Mouse (Mus musculus): ENCODE measurements at regions not wholly inside any gene's neighbourhood (a gene's known extent, or its start where the extent isn't known, plus 50 kb on each side); places are given as distances from the start of the nearest gene placed in this dataset.

DNA sequence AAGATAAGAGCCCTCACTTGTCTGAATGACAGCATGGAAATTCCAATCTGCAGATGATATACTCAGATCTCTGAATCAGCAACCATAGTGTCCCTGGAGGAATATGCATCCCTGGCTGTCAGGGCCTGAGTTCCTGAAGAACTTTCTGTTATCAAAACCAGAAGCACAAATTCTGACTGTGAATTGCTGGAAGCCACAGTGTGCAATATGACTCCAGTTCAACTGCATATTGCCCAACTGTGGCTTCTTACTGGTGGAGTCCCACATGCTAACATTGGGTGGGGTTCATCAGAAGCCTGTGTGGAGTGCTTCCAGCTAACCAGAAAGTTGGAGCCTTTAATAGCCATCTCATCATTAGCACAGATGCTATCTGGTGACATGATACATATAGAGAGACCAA lies 103.6 kb downstream of the Cops8 start:
- H3K36me3 ChIP-seq (ENCODE audit: control insufficient read depth, insufficient read depth, low read length) = no peaks in the 10 kb centered on the region
- H3K4me2 ChIP-seq = no peak overlapping the region
- H3K9me3 ChIP-seq (replicated peaks; ENCODE audit: control insufficient read depth, low read length) = no peaks in the 10 kb centered on the region
- H3K4me3 ChIP-seq (ENCODE audit: low read depth, low read length) = no peak overlapping the region
- no peak for ATAC-seq (replicated peaks; ENCODE audit: insufficient number of reproducible peaks, low FRiP score, low TSS enrichment)
- H3K4me1 ChIP-seq (ENCODE audit: control insufficient read depth, insufficient read depth, low read length) = no peaks in the 10 kb centered on the region
- no peak overlapping the region for H3K27ac ChIP-seq (ENCODE audit: low read depth, low read length)
- H3K27me3 ChIP-seq (ENCODE audit: control insufficient read depth, insufficient read depth, low read length) = no peaks in the 10 kb centered on the region
- H3K9ac ChIP-seq (ENCODE audit: low read depth, low read length) = no peak overlapping the region

DNA sequence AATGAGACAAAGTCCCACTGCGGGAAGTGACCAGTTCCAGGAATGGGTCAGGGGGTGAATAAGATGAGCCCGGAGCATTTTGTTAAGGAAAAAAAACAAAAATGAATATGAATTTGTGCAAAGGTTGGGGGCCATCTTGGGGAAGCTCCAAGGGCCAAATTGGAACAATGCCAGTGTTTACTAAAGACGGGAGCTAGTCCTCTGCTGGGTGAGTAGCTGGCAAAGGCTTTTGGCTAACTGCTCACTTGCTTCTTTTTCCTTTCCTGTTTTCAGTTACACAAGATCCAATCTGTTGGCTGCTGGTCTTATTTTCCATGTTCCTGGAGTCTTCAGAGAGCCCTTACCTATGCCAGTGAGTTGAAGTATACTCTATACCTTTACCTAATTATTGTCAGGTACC lies 107.0 kb downstream of the Cops8 start:
- no peak for ATAC-seq (replicated peaks; ENCODE audit: insufficient number of reproducible peaks, low FRiP score, low TSS enrichment)
- Histone ChIP-seq H3K4me1 (ENCODE audit: control insufficient read depth, insufficient read depth, low read length) (no peaks in the 10 kb centered on the region), H3K27ac (ENCODE audit: low read depth, low read length) (no peak overlapping the region), H3K9ac (ENCODE audit: low read depth, low read length) (no peak overlapping the region), H3K36me3 (ENCODE audit: control insufficient read depth, insufficient read depth, low read length) (no peaks in the 10 kb centered on the region), H3K9me3 (replicated peaks; ENCODE audit: control insufficient read depth, low read length) (no peaks in the 10 kb centered on the region), H3K4me3 (ENCODE audit: low read depth, low read length) (no peak overlapping the region), H3K4me2 (no peak overlapping the region), H3K27me3 (ENCODE audit: control insufficient read depth, insufficient read depth, low read length) (no peaks in the 10 kb centered on the region)
- WGBS (ENCODE audit: insufficient replicate concordance) = 90% methylated on average over 3 of the region's 3 CpGs

DNA sequence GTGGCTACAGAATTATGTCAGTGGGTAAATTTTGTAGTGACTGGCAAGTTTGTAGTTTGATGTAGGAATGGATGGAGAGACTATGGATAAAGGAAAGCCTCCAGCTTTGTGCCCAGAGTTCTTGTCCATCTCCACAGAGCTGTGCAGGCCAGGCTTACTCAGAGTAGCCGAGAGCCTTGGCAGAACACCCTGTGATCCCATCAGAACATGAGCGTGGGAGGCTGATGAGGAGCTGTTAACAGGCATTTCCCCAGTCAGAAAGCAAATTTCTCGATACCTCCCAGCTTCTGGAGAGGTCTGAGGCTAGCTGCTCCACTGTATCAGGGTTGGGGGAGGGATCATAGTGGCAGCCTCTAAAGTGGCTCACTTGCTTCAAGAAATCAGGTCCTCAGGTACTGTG lies 107.8 kb downstream of the Cops8 start:
- H3K4me2 ChIP-seq = no peak overlapping the region
- WGBS (ENCODE audit: insufficient replicate concordance) = 61% methylated on average over 3 of the region's 3 CpGs
- ATAC-seq (replicated peaks; ENCODE audit: insufficient number of reproducible peaks, low FRiP score, low TSS enrichment) = no peak
- H3K36me3 ChIP-seq (ENCODE audit: control insufficient read depth, insufficient read depth, low read length) = no peaks in the 10 kb centered on the region
- H3K4me1 ChIP-seq (ENCODE audit: control insufficient read depth, insufficient read depth, low read length) = no peaks in the 10 kb centered on the region
- no peaks in the 10 kb centered on the region for H3K27me3 ChIP-seq (ENCODE audit: control insufficient read depth, insufficient read depth, low read length)
- H3K4me3 ChIP-seq (ENCODE audit: low read depth, low read length) = no peak overlapping the region
- H3K27ac ChIP-seq (ENCODE audit: low read depth, low read length) = no peak overlapping the region
- no peaks in the 10 kb centered on the region for H3K9me3 ChIP-seq (replicated peaks; ENCODE audit: control insufficient read depth, low read length)
- H3K9ac ChIP-seq (ENCODE audit: low read depth, low read length) = no peak overlapping the region

DNA sequence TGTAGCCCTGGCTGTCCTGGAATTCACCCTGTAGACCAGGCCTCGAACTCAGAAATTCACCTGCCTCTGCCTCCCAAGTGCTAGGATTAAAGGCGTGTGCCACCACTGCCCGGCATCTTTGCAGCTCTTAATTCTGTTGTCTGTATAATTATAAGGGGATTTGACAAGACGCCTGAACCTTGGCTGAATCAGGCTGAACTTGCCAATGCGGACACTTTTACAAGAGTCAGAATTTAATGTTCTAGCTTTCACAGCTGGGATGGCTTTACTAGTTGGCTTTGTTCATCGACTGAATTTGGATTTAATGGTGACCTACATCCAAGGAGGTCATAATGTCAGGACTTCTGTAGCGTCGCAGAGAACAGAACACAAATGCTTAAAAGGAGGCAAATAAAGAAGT lies 108.3 kb downstream of the Cops8 start:
- H3K27ac ChIP-seq (ENCODE audit: low read depth, low read length) = no peak overlapping the region
- no peak overlapping the region for H3K4me2 ChIP-seq
- H3K9me3 ChIP-seq (replicated peaks; ENCODE audit: control insufficient read depth, low read length) = no peaks in the 10 kb centered on the region
- no peak overlapping the region for H3K9ac ChIP-seq (ENCODE audit: low read depth, low read length)
- ATAC-seq (replicated peaks; ENCODE audit: insufficient number of reproducible peaks, low FRiP score, low TSS enrichment) = no peak
- H3K4me1 ChIP-seq (ENCODE audit: control insufficient read depth, insufficient read depth, low read length) = no peaks in the 10 kb centered on the region
- WGBS (ENCODE audit: insufficient replicate concordance) = 88% methylated on average over 8 of the region's 8 CpGs
- no peaks in the 10 kb centered on the region for H3K27me3 ChIP-seq (ENCODE audit: control insufficient read depth, insufficient read depth, low read length)
- H3K36me3 ChIP-seq (ENCODE audit: control insufficient read depth, insufficient read depth, low read length) = no peaks in the 10 kb centered on the region
- H3K4me3 ChIP-seq (ENCODE audit: low read depth, low read length) = no peak overlapping the region
